Mouse (Mus musculus): ENCODE data around the gene Gm16223. TPM values are rescaled to one million over a fixed set of nuclear protein-coding genes. Genes with fewer than 3 reads are reported as not detected.

Gene Gm16223
- total RNA-seq, 2 experiments from 2014 or later = not detected

GRCm38 (mm10) chr5:42211554-42212338 lies 144.0 kb downstream of the Gm16223 start:
- DNase-seq (ENCODE audit: low spot score in 2 of 2) = no peak
- intact Hi-C loops (cut with DNase I) = no loop called here

- no peak for DNase-seq (ENCODE audit: low spot score in 2 of 2)
- intact Hi-C loops (cut with DNase I) = no loop called here
Observed at GRCm38 (mm10) chr5:42212353-42212752, 144.6 kb downstream of the Gm16223 start.

- intact Hi-C loops (cut with DNase I) = no loop called here
- DNase-seq (ENCODE audit: low spot score in 2 of 2) = no peak
Observed at GRCm38 (mm10) chr5:42224840-42225239, 157.1 kb downstream of the Gm16223 start.

- DNase-seq (ENCODE audit: low spot score in 2 of 2) = peak; percentile 18 to 22
Observed at GRCm38 (mm10) chr5:42228631-42229030, 160.9 kb downstream of the Gm16223 start.

GRCm38 (mm10) chr5:42239291-42239690 lies 171.5 kb downstream of the Gm16223 start:
- intact Hi-C loops (cut with DNase I) = no loop called here
- no peak for DNase-seq (ENCODE audit: low spot score in 2 of 2)

More at GRCm38 (mm10) chr5:42228631-42229030, 160.9 kb downstream of the Gm16223 start:
- intact Hi-C loops (cut with DNase I) = no loop called here

- intact Hi-C loops (cut with DNase I) = no loop called here
Observed at GRCm38 (mm10) chr5:42239806-42240205, 172.0 kb downstream of the Gm16223 start.

GRCm38 (mm10) chr5:42250376-42250775 lies 182.6 kb downstream of the Gm16223 start:
- DNase-seq (ENCODE audit: low spot score in 2 of 2) = no peak
- intact Hi-C loops (cut with DNase I) = no loop called here

More at GRCm38 (mm10) chr5:42239806-42240205, 172.0 kb downstream of the Gm16223 start:
- no peak for DNase-seq (ENCODE audit: low spot score in 2 of 2)

Other genes starting within 250 kb of the Gm16223 start
- 10 to 100 TPM; 33.5 to 43.0 TPM for gene Bod1l, start 223.6 kb upstream of the Gm16223 start, total RNA-seq (2021)

All from left cerebral cortex, postnatal 36 days (tissue).